Mouse (Mus musculus) cerebellum, adult 11 months (tissue): ENCODE data around the gene Lims1.

ENCODE experiments used
- DNase-seq: peaks from one replicate; pipeline ENCODE4 v3.0.0; 2022

The Lims1 gene

DNA sequence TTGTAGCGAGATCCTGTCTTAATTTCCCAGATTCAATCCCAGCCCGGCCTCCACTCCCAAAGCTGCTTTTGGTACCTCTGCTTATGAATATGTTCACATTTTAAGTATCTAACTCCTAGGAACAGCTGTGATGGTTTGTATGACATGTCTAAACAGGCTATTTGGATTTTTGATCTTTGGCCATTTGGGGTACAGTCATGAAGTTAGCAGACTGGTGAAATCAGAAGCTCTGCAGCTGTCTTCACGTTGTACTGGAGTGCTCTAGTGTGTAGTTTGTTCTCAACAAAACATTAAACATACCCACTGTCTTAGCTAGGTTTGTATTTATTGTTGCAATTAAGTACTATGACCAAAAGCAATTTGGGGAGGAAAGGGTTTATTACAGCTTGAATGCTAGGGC, 63.7 kb downstream of the Lims1 start:
- DNase-seq, result no peak

DNA sequence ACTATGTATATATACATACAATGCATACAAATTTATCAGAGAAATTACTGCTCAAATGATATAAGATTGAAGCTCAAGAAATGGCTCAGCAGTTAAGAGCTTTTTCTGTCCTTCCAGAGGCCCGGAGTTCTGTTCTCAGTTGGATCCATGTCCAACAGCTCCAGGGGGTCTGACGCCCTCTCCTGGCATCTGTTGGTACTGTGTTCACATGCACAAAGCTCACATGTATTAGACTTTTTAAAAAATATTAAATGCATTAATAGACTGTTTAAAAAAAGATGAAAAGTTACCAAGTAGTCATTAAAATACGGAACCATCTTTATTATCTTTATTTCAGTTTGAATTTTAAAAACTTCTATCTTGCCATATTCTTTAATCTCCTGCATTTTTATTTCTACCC, 65.4 kb downstream of the Lims1 start:
- DNase-seq, result no peak

DNA sequence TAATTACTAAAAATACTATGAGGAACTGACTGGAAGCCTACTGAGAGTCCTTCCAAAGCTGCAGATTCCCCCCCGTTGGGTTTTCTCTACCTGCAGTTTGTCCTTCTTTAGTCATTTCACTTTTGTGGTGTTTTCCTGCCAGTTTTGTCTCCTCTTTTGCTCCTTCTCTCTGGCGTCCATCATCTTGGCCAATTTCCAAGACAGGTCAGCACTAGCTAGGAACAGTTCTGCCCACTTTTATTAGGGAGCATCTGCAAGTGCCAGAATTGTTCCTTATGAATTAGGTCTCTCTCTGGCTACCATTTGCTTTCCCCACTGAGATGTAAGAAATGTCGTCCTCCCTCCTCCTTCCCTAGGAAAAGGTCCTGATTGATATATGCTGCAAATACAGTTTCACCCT, 65.9 kb downstream of the Lims1 start:
- no peak for DNase-seq

DNA sequence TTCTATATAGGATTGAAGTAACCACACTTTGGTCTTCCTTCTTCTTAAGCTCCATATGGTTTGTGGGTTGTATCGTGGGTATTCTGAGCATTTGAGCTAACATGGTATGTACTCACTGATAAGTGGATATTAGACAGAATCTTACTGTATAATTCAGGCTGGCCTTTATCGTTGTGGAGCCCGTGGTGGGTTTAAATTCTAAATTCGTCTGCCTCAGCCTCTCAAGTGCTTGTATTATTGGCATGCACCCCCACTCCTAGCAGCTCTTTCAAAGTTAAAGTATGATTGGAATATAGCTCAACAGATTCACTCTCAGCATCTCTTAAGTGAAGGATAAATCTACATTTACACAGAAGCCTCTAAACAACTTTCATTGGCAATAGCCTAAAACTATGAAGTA, 69.2 kb downstream of the Lims1 start:
- DNase-seq, result no peak

DNA sequence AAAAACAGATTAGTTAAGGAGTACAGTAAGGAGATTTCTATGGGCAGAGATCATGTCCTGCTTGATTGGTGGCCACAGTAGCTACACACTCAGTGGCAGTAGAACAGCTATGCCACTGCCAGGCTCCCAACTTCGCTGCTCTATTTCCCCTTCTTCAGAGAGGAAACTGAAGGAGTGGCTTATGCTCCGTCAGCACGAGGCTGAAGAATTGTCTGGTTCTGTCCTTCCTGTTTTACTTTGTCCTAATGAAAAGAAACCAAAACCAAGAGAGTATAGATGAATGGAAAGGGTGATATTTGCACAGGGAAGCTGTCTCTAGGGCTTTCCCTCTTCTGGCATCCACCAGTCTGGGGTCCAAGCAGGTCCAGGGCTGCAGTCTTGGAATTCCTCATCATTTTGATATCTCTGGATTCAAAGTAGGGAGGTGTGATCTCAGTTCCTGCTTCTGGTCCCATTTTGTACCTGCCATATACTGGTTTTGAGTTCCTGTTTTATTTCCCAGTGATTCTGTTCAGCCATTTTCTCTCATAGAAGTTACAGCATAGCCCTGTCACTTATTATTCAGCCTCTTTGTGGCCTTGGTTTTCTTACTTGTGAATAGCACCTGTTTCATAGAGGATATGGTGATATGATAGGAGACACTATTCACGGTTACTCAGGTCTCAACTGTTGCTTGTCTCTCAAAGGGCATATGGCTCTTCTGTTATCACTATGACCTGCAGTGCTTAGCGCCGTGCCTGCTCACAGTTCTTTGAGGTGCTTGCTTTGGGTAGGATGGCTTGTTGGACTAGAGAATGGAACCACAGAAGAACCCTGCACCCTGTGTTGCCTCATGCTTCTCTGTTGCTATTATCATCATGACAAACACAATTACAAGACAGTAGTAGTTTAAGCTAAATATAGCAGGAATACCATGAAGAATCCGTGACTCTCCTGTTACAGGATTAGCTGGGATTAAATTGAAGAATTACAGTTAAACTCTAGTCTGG, 70.1 kb downstream of the Lims1 start:
- no peak for DNase-seq

DNA sequence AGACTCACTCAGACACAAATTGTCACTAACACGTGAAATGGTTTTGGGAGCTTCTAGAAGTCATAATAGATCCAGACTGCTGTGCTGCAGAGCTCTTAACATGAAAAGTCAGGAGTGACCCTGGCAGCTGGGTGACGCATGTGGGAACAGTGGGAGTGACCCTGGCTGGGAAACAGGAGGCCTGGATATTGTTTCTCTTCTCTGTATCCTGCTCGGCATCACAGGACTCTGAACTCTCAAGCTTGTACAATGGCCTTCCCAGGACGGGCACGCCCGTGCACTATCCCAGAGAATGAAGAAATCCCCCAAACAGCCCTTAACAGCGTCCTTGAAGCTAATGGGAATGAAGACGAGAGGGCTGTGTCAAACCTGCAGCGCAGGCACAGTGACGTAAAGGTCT, 70.9 kb downstream of the Lims1 start:
- no peak for DNase-seq

DNA sequence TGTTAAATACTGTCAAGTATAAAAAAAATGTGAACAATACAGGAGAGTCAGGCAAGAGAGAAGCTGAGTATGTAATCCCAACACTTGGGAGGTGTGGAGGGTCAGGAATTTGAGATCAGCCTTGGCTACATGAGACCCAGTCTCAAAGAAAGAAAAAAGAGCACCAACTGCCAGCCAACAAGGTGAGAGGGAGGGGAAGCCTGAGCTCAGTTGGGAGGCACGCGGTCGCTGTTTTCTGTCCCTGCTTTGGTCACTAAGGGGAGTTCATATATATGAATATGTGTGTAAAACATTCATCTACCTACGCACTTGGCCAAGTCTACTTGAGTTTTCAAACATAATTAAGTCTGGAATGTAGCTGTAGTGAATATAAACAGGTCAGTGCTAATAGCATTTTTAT, 72.0 kb downstream of the Lims1 start:
- no peak for DNase-seq

DNA sequence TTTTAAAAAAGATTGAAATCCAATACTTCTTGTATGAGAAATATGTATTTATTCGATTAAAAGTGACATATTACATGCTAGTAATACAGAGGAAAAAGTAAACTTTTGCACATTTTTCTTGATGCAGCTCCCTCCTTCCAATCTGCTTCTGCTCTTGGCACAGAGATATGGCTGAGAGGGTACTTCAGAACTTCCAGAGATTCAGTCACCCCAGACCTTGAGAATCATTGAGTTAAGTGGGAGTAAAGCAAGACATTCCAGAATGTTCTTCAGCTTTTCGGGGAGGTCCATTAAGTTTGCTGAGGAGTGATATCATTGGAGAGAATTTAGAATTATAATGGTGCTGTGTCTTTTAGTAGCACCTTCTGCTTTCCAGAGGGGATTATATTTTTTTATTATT, 72.5 kb downstream of the Lims1 start:
- DNase-seq, result no peak

DNA sequence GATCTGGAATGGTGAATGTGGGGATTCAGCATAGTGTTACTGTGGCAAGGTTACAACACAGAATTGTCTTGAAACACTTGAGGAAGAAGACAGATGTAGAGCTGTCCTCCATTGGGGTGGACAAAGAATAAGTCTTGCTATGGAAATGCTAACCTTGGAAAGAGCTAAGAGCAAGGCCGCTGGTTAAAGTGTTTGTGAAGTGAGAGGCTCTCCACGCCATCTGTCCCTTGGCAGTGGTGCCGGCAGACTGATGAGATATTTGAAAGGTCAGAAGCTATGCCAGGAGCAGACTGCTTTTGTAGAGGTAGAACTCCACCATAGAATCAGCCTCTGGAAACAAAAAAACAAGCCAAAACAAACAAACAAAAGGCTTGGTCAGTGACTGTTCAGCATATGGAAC, 73.3 kb downstream of the Lims1 start:
- peak; percentile 60 for DNase-seq

DNA sequence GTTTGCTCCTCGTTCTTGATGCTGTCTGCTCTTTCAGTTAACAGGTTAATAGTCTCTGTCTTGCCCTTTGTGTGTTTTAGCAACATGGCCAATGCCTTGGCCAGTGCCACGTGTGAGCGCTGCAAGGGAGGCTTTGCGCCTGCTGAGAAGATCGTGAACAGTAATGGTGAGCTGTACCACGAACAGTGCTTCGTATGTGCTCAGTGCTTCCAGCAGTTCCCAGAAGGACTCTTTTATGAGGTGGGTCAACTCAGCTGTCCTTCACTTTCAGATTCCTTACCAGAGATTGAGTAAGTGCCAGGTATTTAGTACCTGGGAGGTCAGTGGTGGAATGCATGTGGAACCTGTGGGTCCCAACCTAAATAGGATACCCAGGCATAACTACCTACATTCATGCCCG, 75.7 kb downstream of the Lims1 start:
- no peak for DNase-seq

DNA sequence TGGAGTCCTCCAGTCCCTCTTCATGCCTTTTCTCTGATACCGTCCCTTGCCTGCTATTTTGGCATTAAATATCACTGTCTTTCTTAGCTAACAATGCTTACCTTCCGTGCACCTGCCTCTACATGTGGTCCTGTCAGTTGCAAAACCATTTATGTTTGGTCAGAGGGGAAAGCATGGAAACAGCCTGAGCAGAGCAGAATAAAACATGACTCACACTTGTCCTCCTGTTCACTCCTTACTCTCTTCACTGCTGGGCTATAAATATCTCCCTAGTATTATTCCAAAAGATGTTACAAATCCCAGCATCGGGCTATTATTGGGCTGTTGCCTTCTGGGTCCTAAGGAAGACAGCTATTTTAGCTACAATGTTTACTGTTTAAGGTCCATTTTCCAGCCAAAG, 78.6 kb downstream of the Lims1 start:
- DNase-seq, result no peak

DNA sequence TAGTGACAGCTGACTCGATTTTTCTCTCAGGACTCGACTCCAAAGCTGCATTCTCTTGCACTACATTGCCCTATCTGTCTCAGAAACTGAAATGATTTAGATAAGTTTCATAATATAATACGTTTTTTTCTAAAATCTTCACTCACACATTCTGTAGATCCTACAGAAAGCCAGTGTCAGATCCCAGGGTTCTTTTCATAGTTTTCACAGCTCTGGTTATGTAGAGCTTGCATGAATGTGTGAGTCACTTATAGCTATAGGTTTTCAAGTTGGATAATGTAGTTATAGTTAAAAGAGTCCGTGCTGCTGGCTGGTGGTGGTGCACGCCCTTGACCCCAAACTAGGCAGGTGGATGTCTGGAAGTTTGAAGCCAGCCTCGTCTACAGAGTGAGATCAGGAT, 81.4 kb downstream of the Lims1 start:
- DNase-seq, result no peak

DNA sequence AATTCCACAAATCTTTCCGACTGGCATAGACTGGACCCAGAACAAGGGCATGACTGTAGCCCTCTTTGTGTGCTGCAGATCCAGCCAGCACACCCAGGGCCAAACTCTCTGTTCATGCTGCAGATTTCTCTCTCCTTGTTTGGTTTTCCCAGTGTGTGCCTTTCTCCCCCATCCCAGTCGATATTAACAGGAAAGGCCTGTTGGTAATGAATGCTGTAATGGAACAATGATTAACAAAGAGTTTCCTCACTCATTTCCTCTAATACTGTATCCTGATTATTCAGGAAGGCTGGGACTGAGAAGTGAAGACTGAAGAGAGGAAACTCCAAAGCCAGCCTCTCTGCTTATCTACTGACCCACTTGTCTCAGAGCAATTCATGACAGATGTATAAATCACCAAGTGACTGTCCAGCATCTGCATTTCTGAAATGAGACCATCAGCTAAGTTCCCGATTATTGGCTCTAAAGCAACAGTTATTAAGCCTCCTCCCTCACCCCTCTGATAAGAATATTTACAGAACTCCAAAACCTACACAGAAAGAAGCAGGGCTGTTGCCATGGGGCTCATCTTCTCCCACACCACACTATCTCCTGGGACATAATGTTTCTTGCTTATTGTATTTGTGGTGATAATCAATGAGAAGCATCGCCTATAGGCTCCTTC, 82.2 kb downstream of the Lims1 start:
- no peak for DNase-seq

DNA sequence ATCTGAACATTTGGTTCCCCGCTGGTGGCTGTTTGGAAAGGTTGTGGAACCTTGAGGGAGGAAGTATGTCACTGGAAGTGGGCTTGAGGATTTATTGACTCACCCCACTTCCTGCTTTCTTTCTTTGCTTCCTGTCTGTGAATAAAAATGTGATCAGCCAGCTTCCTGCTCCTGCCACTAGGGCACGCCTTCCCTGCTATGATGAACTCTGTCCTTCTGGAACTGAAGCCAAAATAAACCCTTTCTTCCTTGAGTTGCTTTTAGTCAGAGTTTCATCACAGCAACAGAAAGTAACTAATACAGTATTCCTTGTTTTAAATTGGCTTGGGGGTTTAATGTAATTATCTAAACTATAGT, 82.7 kb downstream of the Lims1 start:
- DNase-seq, result no peak

DNA sequence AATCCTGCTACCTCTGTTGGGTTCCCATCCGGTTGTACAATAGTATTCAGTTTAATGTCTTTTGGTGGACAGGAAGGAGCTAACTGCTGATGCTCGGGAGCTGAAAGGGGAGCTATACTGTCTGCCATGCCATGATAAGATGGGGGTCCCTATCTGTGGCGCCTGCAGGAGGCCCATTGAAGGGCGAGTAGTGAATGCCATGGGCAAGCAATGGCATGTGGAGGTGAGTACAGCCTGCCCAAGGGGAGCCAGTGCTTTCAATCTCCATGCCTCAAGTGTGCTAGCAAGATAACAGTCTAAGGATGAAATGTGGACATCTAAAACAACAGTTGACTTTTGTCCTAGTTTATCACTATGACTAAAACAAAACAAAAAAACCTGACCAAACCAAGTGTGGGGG, 89.1 kb downstream of the Lims1 start:
- no peak for DNase-seq

DNA sequence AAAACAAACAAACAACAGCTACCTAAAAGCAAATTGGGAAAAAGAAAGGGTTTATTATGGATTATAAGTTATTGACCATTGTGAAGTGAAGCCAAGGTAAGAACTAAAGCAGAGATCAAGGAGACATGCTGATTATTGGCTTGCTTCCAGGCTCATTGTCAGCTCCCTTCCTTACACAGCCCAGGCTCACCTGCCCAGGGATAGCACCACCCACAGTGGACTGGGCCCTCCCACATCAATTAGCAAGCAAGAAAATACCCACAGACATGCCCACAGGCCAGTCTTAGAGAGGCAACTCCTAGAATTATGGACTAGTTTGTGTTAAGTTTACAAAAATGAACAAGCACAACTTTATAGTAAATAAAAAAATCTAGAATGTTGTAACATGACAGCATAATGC, 89.6 kb downstream of the Lims1 start:
- DNase-seq, result no peak

DNA sequence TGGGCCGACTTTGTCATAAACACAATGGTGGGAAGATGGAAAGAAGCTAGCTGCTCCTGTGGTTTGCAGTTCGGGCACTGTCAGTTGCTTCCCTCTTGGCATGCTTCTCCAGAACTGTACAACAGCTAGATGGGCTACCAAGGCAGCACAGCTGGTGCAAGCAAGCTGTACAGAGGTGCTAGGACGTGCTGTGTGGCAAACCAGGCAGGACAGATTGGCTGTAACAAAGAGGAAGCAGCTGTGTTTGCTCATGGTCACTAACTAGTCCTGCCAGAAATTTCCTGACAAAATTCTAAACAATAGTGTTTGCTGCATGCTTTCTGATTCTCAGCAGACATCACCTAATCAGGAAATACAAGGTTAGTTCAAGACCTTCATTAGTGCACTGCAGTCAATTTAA, 93.4 kb downstream of the Lims1 start:
- DNase-seq, result no peak

DNA sequence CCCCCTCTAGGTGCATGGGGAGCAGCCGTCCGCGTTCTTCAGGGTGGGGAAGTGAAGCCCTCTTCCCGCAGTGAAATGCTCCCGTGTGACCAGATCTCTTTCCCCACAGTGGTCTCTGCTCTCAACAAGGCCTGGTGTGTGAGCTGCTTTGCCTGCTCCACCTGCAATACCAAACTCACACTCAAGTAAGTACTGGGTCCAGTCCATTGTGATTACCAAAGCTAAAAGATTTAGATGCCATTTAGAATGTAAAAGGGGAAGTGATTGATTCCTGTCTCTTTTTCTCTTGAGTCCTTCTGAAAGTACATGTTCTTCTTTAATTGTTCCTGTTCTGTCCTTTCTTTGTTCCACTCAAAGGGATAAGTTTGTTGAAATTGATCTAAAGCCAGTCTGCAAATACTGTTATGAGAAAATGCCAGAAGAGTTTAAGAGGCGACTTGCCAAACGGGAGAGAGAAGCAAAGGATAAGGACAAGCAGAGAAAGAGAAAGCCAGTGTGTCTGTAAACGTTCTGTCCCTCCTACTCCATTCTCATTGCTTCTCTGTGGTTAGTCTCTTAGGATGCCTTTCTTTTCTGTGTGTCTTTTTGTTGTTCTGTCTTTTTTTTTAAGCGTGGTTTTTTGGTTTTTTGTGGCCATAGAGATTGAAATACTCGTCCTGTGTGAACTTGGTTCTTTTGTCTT, 95.2 kb downstream of the Lims1 start:
- DNase-seq, result no peak

DNA sequence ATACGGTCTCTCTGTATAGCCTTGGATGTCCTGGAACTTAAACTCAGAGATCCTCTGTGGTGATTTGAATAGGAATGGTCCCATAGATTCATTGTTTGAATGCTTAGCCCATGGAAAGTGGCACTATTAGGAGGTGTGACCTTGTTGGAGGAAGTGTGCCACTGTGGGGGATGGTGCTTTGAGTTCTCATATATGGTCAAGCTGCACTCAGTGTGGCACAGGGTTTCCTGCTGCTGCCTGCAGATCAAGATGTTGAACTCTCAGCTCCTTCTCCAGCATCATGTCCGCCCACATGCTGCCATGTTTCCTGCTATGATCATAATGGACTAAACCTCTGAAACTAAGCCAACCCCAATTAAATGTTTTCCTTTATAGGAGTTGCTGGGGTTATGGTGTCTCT, 104.7 kb downstream of the Lims1 start:
- no peak for DNase-seq

DNA sequence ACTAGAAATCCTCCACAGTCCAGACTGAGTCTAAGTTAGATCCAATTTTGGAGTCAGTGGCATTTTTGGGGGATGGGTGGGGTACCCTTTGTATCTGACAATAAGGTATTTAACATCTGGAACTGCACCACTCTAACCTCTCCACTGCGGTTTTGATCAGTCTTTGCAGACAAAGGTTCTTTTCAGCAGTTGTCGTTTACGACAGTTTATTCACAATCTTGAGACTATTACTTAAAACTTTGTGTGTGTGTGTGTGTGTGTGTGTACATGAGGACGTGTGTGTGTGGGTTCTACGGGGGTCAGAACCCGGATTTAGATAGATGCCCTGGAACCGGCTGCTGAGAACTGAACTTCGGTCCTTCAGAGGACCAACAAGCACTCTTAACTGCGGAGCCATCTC, 122.6 kb downstream of the Lims1 start:
- peak; percentile 20 for DNase-seq

DNA sequence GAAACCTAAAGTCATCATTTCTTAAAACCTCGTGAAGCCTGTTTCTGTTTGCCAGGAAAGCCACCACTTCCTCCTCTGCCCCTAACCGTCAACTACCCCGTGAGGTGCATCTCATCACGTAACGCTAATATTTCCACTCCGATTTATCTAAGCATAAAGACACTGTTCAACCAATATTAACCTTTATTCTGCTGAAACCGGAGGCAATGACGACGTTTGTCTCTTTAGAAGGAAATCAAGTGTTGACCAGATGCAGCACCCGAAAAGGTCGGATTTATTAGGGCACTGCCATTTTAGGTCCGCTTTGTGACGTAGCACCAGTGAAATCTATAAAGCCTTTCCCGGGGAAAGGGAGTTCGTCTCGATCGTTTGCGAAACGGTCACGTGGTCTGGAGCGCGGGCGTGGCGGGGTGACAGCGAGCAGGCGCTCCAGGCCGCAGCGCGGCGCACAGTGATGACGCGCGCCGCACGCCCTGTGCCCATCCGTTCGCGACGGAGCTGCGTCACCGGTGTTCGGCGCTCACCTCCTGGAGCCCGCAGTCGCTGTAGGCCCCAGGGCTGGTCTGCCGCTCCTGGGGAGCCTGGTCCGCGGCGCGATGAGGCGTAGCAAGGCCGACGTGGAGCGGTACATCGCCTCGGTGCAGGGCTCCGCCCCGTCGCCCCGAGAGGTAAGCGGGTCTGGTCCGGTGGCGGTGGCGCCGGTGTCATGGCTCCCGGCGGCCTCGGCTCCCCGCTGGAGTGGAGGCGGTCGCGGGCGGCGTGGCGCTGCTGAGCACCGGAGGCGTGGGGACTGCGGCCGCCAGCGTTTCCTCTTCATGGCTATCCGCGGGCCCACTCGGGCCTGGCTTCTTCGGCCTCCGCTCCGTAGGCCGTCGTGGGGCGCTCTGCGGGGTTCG, 123.4 kb downstream of the Lims1 start, which contains the start of gene Ranbp2:
TSS of gene Ranbp2 (plus strand) at position 537 of the 896 bp plus-strand sequence.
- DNase-seq, result peak; percentile 98

DNA sequence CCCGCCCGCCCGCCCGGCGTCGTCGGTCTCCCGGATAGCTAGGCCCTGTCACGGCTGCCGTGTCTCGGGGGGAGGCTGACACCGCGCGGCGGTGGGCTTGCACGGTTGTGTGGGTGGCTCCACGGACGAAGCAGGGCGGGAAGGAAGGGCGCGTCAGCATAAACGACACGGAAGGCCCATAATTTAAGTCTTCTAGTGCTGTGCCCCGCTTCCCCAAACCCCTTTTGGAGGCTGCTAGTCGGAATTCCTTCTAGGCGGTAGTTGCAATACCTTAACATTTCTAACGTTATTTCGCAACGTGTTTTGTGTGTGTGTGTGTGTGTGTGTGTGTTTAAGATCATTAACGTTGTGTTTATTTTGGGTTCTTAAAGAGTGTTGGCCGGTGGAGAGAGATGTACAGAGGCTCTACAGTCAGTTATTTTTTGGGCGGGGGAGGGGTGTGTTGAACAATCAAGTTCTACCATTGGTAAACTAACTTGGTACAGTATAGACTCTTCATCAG, 124.1 kb downstream of the Lims1 start:
- DNase-seq, result no peak

DNA sequence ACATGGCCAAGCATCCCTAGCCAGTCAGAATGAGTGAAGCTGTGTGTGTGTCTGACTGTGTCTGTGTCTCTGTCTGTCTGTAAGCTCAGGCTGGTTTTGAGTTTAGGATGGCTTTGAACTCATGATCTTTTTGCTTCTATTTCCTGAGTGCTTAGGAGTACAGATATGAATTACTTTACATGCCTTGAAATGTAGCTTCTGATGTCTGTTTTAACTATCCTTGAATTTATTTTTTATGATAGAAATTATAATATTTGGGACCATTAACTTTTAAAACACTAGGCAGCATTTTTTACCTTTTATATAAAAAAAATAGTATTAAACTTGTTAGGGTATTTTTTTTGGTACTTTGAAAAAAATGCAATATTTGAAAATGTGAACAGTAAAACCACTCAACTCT, 128.3 kb downstream of the Lims1 start:
- no peak for DNase-seq
